ENCODE assay signal across 9 mouse cellular contexts in genomic region chr3:69548704-69549455, GRCm38 (mm10). TPM values are rescaled to one million over a fixed set of nuclear protein-coding genes. Genes with fewer than 3 reads are reported as not detected.
DNase-seq lines count a peak whose midpoint lies in the region; ATAC-seq lines count a peak whose summit lies in the region.
"Had no signal": no experiment of that assay in that cellular context is flagged by ENCODE, and none has a peak within 500 bp of the region (broad histone marks: within the 10 kb centered on the region; RNA-seq: fewer than 3 reads in every experiment).

No protein-coding gene starts in this region.

- 42% methylated on average over 22 of the region's 22 CpGs for WGBS in heart, embryonic 13.5 days
- 80% methylated on average over 22 of the region's 22 CpGs for WGBS in kidney, embryonic 16.5 days

- no peak overlapping the region for H3K27ac ChIP-seq in heart, embryonic 13.5 days (replicated peaks)
- no peak overlapping the region for H3K27ac ChIP-seq in kidney, embryonic 16.5 days (ENCODE audit: low read length)
- H3K27ac ChIP-seq: kidney, postnatal 0 days had no signal

- H3K4me3 ChIP-seq in heart, embryonic 13.5 days: no peak overlapping the region
- H3K4me3 ChIP-seq in kidney, embryonic 16.5 days (ENCODE audit: low read length): no peak overlapping the region

- intact Hi-C loops in heart, postnatal 25 days (cut with DNase I): no loop called here

- H3K27me3 ChIP-seq in heart, embryonic 13.5 days (replicated peaks): no peaks in the 10 kb centered on the region
- H3K27me3 ChIP-seq in kidney, embryonic 16.5 days (ENCODE audit: insufficient read depth, low read length): no peaks in the 10 kb centered on the region

- peaks cover 16% of the 10 kb centered on the region for H3K4me1 ChIP-seq in heart, embryonic 13.5 days
- H3K4me1 ChIP-seq in kidney, embryonic 16.5 days (ENCODE audit: insufficient read depth, low read length): no peaks in the 10 kb centered on the region

- H3K36me3 ChIP-seq in heart, embryonic 13.5 days: no peaks in the 10 kb centered on the region
- no peaks in the 10 kb centered on the region for H3K36me3 ChIP-seq in kidney, embryonic 16.5 days (ENCODE audit: insufficient read depth, low read length)

- no peak for DNase-seq in heart, postnatal 25 days (ENCODE audit: low spot score)
- peak; percentile 21 for DNase-seq in lung, postnatal 10 days
- no peak for DNase-seq in lung, postnatal 25 days (ENCODE audit: low spot score)
- peak; percentile 75 to 83 for DNase-seq in cerebellum, postnatal 14 days
- peak; percentile 87 for DNase-seq in skeletal muscle tissue, adult 2 months (ENCODE audit: low read depth, low spot score)
- DNase-seq: liver had no signal

- no peak for ATAC-seq in heart, embryonic 13.5 days (ENCODE audit: extremely low read depth, insufficient number of reproducible peaks, low FRiP score, low TSS enrichment)
- no peak for ATAC-seq in kidney, embryonic 16.5 days (ENCODE audit: low FRiP score, low TSS enrichment)

- peak overlapping the region; percentile 33; the same call in 1 of the 2 replicates for H3K9ac ChIP-seq in heart, embryonic 13.5 days
- no peak overlapping the region for H3K9ac ChIP-seq in kidney, embryonic 16.5 days (replicated peaks; ENCODE audit: low read length)

- no peaks in the 10 kb centered on the region for H3K9me3 ChIP-seq in heart, embryonic 13.5 days
- no peaks in the 10 kb centered on the region for H3K9me3 ChIP-seq in kidney, embryonic 16.5 days (ENCODE audit: low read length)

- peak overlapping the region; percentile 53 for H3K4me2 ChIP-seq in heart, embryonic 13.5 days
- no peak overlapping the region for H3K4me2 ChIP-seq in kidney, embryonic 16.5 days (replicated peaks; ENCODE audit: low read depth, low read length)

RNA-seq across cellular contexts. Expression of gene B3galnt1, which starts 49.9 kb away (rescaled TPM):
- polyA plus RNA-seq in heart, embryonic 13.5 days (2015; fragmentation: Nextera tagmentation; extraction: Ambion mirVana): 23.7 and 27.0 TPM in 2 replicates
- total RNA-seq in heart, postnatal 25 days (2021): 1 to 10 TPM; 1.9 to 2.1 TPM
- 35.2 and 38.9 TPM in 2 replicates for polyA plus RNA-seq in kidney, embryonic 16.5 days (2015; fragmentation: Nextera tagmentation; extraction: Ambion mirVana)

Comparison
In these comparisons a context has a peak if more than half of its experiments do, and no peak if none do; other contexts are left out.
1. DNase-seq: peak in lung, postnatal 10 days (single experiment), cerebellum, postnatal 14 days (2 of 2) and skeletal muscle tissue, adult 2 months (single experiment); none in heart, postnatal 25 days (single experiment) and lung, postnatal 25 days (single experiment).